Mouse (Mus musculus) megakaryocyte progenitor cell, adult 5-6 weeks (primary cell): ENCODE measurements at regions not wholly inside any gene's neighbourhood (a gene's known extent, or its start where the extent isn't known, plus 50 kb on each side); places are given as distances from the start of the nearest gene placed in this dataset.

Source experiments
- ATAC-seq: replicated peaks from 2 replicates; pipeline ENCODE4 v1.8.0; 2016; ENCODE audit warnings: mild to moderate bottlenecking, moderate TSS enrichment, inconsistent platforms; ENCODE audit not compliant: poor library complexity

- ATAC-seq, result no peak
Measured at GRCm38 (mm10) chr13:26088727-26089126, 681.2 kb downstream of the Hdgfl1 start.

GRCm38 (mm10) chr13:26080814-26081213 lies 689.2 kb downstream of the Hdgfl1 start:
- ATAC-seq, result no peak

- ATAC-seq, result no peak
Measured at GRCm38 (mm10) chr13:26080302-26080701, 689.7 kb downstream of the Hdgfl1 start.

- ATAC-seq, result no peak
Measured at GRCm38 (mm10) chr13:26079362-26079761, 690.6 kb downstream of the Hdgfl1 start.

- no peak for ATAC-seq
Measured at GRCm38 (mm10) chr13:26061322-26061721, 708.6 kb downstream of the Hdgfl1 start.

- ATAC-seq, result no peak
Measured at GRCm38 (mm10) chr13:26037699-26038098, 732.3 kb downstream of the Hdgfl1 start.

- no peak for ATAC-seq
Measured at GRCm38 (mm10) chr13:26026386-26026785, 743.6 kb downstream of the Hdgfl1 start.

- no peak for ATAC-seq
Measured at GRCm38 (mm10) chr13:26024696-26025095, 745.3 kb downstream of the Hdgfl1 start.

GRCm38 (mm10) chr13:26020491-26020890 lies 749.5 kb downstream of the Hdgfl1 start:
- no peak for ATAC-seq

- no peak for ATAC-seq
Measured at GRCm38 (mm10) chr13:26009131-26009530, 738.8 kb upstream of the Nrsn1 start.

GRCm38 (mm10) chr13:26004768-26005560 lies 734.7 kb upstream of the Nrsn1 start:
- no peak for ATAC-seq

GRCm38 (mm10) chr13:25993526-25993925 lies 723.2 kb upstream of the Nrsn1 start:
- ATAC-seq, result no peak

- no peak for ATAC-seq
Measured at GRCm38 (mm10) chr13:25989067-25989756, 718.9 kb upstream of the Nrsn1 start.

GRCm38 (mm10) chr13:25984535-25984934 lies 714.2 kb upstream of the Nrsn1 start:
- ATAC-seq, result no peak

GRCm38 (mm10) chr13:25983659-25984058 lies 713.4 kb upstream of the Nrsn1 start:
- no peak for ATAC-seq

GRCm38 (mm10) chr13:25978648-25979047 lies 708.3 kb upstream of the Nrsn1 start:
- ATAC-seq, result no peak

- ATAC-seq, result no peak
Measured at GRCm38 (mm10) chr13:25958592-25958991, 688.3 kb upstream of the Nrsn1 start.

GRCm38 (mm10) chr13:25958153-25958466 lies 687.8 kb upstream of the Nrsn1 start:
- no peak for ATAC-seq

- ATAC-seq, result no peak
Measured at GRCm38 (mm10) chr13:25957451-25958152, 687.3 kb upstream of the Nrsn1 start.

GRCm38 (mm10) chr13:25937631-25938030 lies 667.3 kb upstream of the Nrsn1 start:
- ATAC-seq, result no peak

GRCm38 (mm10) chr13:25933783-25934182 lies 663.5 kb upstream of the Nrsn1 start:
- no peak for ATAC-seq

GRCm38 (mm10) chr13:25933246-25933645 lies 662.9 kb upstream of the Nrsn1 start:
- ATAC-seq, result no peak
